Mouse (Mus musculus) stomach, postnatal 0 days (tissue): ENCODE results near the gene Dido1. TPM values are rescaled to one million over a fixed set of nuclear protein-coding genes. Genes with fewer than 3 reads are reported as not detected.

ENCODE experiments used
- ATAC-seq: fragments of 200-750 bp; cut with Nextera tagmentation; 2 replicates; pipeline ENCODE4 v1.8.0; 2017; ENCODE audit not compliant: low FRiP score, low TSS enrichment
- DNase-seq: peaks from one replicate; pipeline ENCODE4 v3.0.0-alpha.2; 2016; ENCODE audit warnings: low spot score
- H3K27ac ChIP-seq: fragments of 300-500 bp; sonication (generic); replicated peaks from 2 replicates; pipeline ENCODE4 v1.5.1; 2014; ENCODE audit warnings: mild to moderate bottlenecking, control low read depth
- H3K27me3 ChIP-seq: fragments of 300-500 bp; sonication (generic); 2 replicates; pipeline ENCODE4 v1.6.1; 2014; ENCODE audit warnings: low read length; ENCODE audit not compliant: control insufficient read depth, insufficient read depth
- H3K36me3 ChIP-seq: fragments of 300-500 bp; sonication (generic); 2 replicates; pipeline ENCODE4 v1.6.1; 2014; ENCODE audit warnings: low read length, mixed read lengths; ENCODE audit not compliant: control insufficient read depth, insufficient read depth
- H3K4me1 ChIP-seq: fragments of 300-500 bp; sonication (generic); replicated peaks from 2 replicates; pipeline ENCODE4 v1.6.1; 2014; ENCODE audit warnings: antibody characterized with exemption; ENCODE audit not compliant: control insufficient read depth, insufficient read depth
- H3K4me2 ChIP-seq: fragments of 300-500 bp; sonication (generic); replicated peaks from 2 replicates; pipeline ENCODE4 v1.6.1; 2014; ENCODE audit warnings: low read depth, mild to moderate bottlenecking, control low read depth, moderate library complexity
- H3K4me3 ChIP-seq: fragments of 300-500 bp; sonication (generic); 2 replicates; pipeline ENCODE4 v1.5.1; 2014; ENCODE audit warnings: low read depth, low read length, control low read depth
- H3K9ac ChIP-seq: fragments of 300-500 bp; sonication (generic); 2 replicates; pipeline ENCODE4 v1.6.1; 2014; ENCODE audit warnings: mild to moderate bottlenecking, low read length, control low read depth, mixed read lengths
- H3K9me3 ChIP-seq: fragments of 300-500 bp; sonication (generic); 2 replicates; pipeline ENCODE4 v1.6.1; 2016; ENCODE audit warnings: low read length; ENCODE audit not compliant: control insufficient read depth
- CTCF ChIP-seq: IDR thresholded peaks from 2 replicates; pipeline ENCODE4 v1.5.1; 2016; ENCODE audit warnings: antibody characterized with exemption, low read depth, mild to moderate bottlenecking, moderate library complexity
- EP300 ChIP-seq: optimal IDR thresholded peaks from 2 replicates; pipeline ENCODE3; 2016; ENCODE audit warnings: antibody characterized with exemption
- WGBS: fragments of 180-500 bp; shearing (Covaris S2); extraction: QIAGEN DNeasy Blood & Tissue Kit; methylation state at CpG from one replicate; pipeline ENCODE4 v1.1.7; 2014; 5-methylcytosine and 5-hydroxymethylcytosine counted together
- polyA plus RNA-seq: library from polyadenylated mRNA; unstranded; fragments of >200 nt; fragmentation: Nextera tagmentation; extraction: Ambion mirVana; gene quantifications from 2 replicates; pipeline ENCODE4 v1.2.1, GENCODE M21; 2015

Dido1 gene
- polyA plus RNA-seq, 1 experiment from 2014 or later, result 9.7 TPM

DNA sequence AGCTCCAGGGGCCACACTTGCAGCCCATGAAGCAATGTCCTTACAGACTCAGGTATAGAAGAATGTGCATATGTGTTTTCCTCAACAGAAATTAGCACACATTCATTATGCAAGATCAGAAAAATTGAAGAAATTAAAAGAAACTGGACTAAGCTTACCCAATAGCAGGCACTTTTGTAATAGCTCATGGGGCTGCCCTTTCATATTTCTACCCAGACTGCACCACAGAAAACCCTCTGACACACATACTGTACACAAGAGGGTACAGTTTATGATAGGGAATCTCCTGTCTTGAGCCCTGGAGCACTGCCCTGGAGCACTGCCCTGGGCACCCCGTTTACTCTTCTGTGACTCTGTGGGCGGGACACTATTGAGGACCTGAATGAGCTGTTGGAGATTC is 28.2 kb upstream of the Dido1 start:
- DNase-seq (no peak), ATAC-seq (no peak)
- Histone ChIP-seq H3K4me1 (no peaks in the 10 kb centered on the region), H3K36me3 (no peaks in the 10 kb centered on the region), H3K9me3 (no peaks in the 10 kb centered on the region), H3K4me3 (no peak overlapping the region), H3K27me3 (no peaks in the 10 kb centered on the region), H3K27ac (no peak overlapping the region), H3K9ac (no peak overlapping the region), H3K4me2 (no peak overlapping the region)
- no peak for TF ChIP-seq CTCF
- no peak for TF ChIP-seq EP300
- 82% methylated on average over 2 of the region's 2 CpGs for WGBS

DNA sequence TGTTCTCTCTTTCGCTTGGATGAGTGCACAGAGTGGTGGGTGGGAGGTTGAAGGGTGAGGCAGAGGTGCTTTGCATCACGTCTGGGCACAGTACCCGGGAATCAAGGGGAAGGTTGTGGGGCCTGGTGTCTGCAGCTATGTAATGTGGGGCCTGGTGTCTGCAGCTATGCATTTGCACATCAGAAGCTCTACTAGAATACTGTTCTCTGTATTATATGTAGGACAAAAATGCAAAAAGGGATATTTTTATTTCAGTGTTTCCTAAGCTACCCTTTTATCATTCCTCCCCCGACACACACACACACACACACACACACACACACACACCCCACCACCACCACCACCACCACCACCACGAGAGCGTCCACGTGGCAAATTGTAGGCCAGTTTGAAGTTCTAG is 25.4 kb upstream of the Dido1 start:
- H3K9me3 ChIP-seq, result no peaks in the 10 kb centered on the region
- DNase-seq, result no peak
- no peak overlapping the region for H3K4me2 ChIP-seq
- no peak for ATAC-seq
- no peaks in the 10 kb centered on the region for H3K4me1 ChIP-seq
- no peaks in the 10 kb centered on the region for H3K27me3 ChIP-seq
- 78% methylated on average over 7 of the region's 7 CpGs for WGBS
- no peak for TF ChIP-seq CTCF
- no peak for TF ChIP-seq EP300
- H3K4me3 ChIP-seq, result no peak overlapping the region
- H3K9ac ChIP-seq, result no peak overlapping the region
- no peaks in the 10 kb centered on the region for H3K36me3 ChIP-seq
- no peak overlapping the region for H3K27ac ChIP-seq

DNA sequence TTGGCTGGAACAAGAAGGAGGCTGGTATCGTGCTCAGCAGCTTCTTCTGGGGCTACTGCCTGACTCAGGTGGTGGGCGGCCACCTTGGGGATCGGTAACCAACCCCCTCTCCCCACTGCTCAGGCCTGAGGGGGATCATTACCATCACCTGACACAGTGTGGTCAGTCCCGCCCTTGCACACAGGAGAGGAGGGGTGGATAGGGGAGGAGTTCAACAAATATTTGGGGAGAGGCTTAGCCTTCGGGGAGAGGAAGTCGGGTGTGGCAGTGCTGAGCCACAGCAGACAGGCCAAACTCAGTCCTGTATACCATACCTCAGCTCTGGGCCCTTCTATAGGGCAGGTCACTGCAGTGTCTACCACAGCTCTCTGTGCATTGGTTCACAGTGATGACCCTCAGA is 22.2 kb upstream of the Dido1 start:
- TF ChIP-seq CTCF, result no peak
- no peak for TF ChIP-seq EP300
- WGBS, result 41% methylated on average over 6 of the region's 6 CpGs

DNA sequence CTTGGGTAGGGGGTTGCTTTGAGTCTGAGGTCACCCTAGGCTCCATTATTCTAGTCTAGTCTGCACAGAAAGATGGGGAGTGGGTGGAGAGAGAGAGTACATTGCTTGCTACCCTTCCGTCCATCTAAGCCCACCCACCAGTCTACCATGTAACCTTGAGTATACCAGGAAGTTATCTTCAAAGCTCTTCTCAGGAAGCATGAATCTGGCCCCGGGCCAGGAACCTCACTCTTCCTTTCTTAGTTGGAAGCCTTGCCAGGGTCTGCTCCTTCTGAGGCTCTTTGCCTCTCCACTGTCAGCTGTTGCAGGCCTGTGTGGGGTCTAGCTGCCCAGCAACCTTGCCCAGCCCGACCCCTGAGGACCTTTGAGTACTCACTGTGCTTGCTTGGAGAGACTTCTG is 21.2 kb upstream of the Dido1 start:
- no peak overlapping the region for H3K9ac ChIP-seq
- no peak for TF ChIP-seq EP300
- TF ChIP-seq CTCF, result no peak
- no peak for DNase-seq
- H3K4me3 ChIP-seq, result no peak overlapping the region
- no peaks in the 10 kb centered on the region for H3K4me1 ChIP-seq
- H3K27me3 ChIP-seq, result no peaks in the 10 kb centered on the region
- H3K4me2 ChIP-seq, result no peak overlapping the region
- WGBS, result 68% methylated on average over 3 of the region's 3 CpGs
- H3K9me3 ChIP-seq, result no peaks in the 10 kb centered on the region
- H3K27ac ChIP-seq, result no peak overlapping the region
- no peak for ATAC-seq
- no peaks in the 10 kb centered on the region for H3K36me3 ChIP-seq

More for the DNA sequence above, 22.2 kb upstream of the Dido1 start:
- no peak overlapping the region for H3K4me3 ChIP-seq
- no peak overlapping the region for H3K4me2 ChIP-seq
- H3K9me3 ChIP-seq, result no peaks in the 10 kb centered on the region
- no peak overlapping the region for H3K9ac ChIP-seq
- no peaks in the 10 kb centered on the region for H3K36me3 ChIP-seq
- DNase-seq, result peak; percentile 30
- H3K27me3 ChIP-seq, result no peaks in the 10 kb centered on the region
- no peak overlapping the region for H3K27ac ChIP-seq
- peak; percentile 55 for ATAC-seq
- H3K4me1 ChIP-seq, result no peaks in the 10 kb centered on the region

- TF ChIP-seq CTCF, result no peak
- TF ChIP-seq EP300, result no peak
- H3K9ac ChIP-seq, result no peak overlapping the region
- H3K4me3 ChIP-seq, result no peak overlapping the region
- H3K27me3 ChIP-seq, result no peaks in the 10 kb centered on the region
- ATAC-seq (no peak), DNase-seq (no peak)
- 45% methylated on average over 4 of the region's 4 CpGs for WGBS
- no peaks in the 10 kb centered on the region; the same call in 1 of the 2 replicates for H3K4me1 ChIP-seq
- H3K4me2 ChIP-seq, result no peak overlapping the region
- no peak overlapping the region for H3K27ac ChIP-seq
- no peaks in the 10 kb centered on the region for H3K9me3 ChIP-seq
- no peaks in the 10 kb centered on the region for H3K36me3 ChIP-seq
Measured at GRCm38 (mm10) chr2:180727613-180728021, 17.8 kb upstream of the Dido1 start.

- TF ChIP-seq CTCF, result no peak
- no peak for TF ChIP-seq EP300
- no peaks in the 10 kb centered on the region for H3K27me3 ChIP-seq
- H3K36me3 ChIP-seq, result peaks cover 6% of the 10 kb centered on the region; the same call in 1 of the 2 replicates
- no peak overlapping the region for H3K4me3 ChIP-seq
- ATAC-seq (no peak), DNase-seq (no peak)
- no peak overlapping the region for H3K9ac ChIP-seq
- no peaks in the 10 kb centered on the region for H3K9me3 ChIP-seq
- no peak overlapping the region for H3K27ac ChIP-seq
- 60% methylated on average over 6 of the region's 6 CpGs for WGBS
- H3K4me2 ChIP-seq, result no peak overlapping the region
- no peaks in the 10 kb centered on the region; the same call in 1 of the 2 replicates for H3K4me1 ChIP-seq
Measured at GRCm38 (mm10) chr2:180726658-180727442, 17.1 kb upstream of the Dido1 start.
